Mouse (Mus musculus): ENCODE data around the gene Cabs1. TPM values are rescaled to one million over a fixed set of nuclear protein-coding genes. Genes with fewer than 3 reads are reported as not detected.

Cabs1 gene
- polyA plus RNA-seq (2014; fragmentation: Illumina TruSeq; extraction: RNeasy Lipid Tissue Mini Kit (QIAGEN cat#74804); ENCODE audit: low read depth, low replicate concordance) = 20.5 TPM

GRCm38 (mm10) chr5:87979139-87979538 is at the start of gene Cabs1:
Cabs1 (plus strand) TSS chr5:87979439.

GRCm38 (mm10) chr5:87969201-87969600 is 10.0 kb upstream of the Cabs1 start, which contains the start of the genes 2310003L06Rik and Gm28434:
2310003L06Rik (plus strand) TSS chr5:87969459.
Gm28434 (plus strand) TSS chr5:87969517.

GRCm38 (mm10) chr5:88002249-88002648 is 23.0 kb downstream of the Cabs1 start, which contains the start of gene Smr3a:
Smr3a (plus strand) TSS chr5:88002549.

Other genes with a start within 250 kb of the Cabs1 start
- not detected for gene Csn1s2a, start 204.9 kb upstream of the Cabs1 start, polyA plus RNA-seq (2014; fragmentation: Illumina TruSeq; extraction: RNeasy Lipid Tissue Mini Kit (QIAGEN cat#74804); ENCODE audit: low read depth, low replicate concordance)
- not detected for gene Csn1s2b, start 171.4 kb upstream of the Cabs1 start, polyA plus RNA-seq (2014; fragmentation: Illumina TruSeq; extraction: RNeasy Lipid Tissue Mini Kit (QIAGEN cat#74804); ENCODE audit: low read depth, low replicate concordance)
- gene Prr27, start 153.8 kb upstream of the Cabs1 start, polyA plus RNA-seq (2014; fragmentation: Illumina TruSeq; extraction: RNeasy Lipid Tissue Mini Kit (QIAGEN cat#74804); ENCODE audit: low read depth, low replicate concordance) = 6.7 TPM
- 37.3 TPM for gene Odam, start 94.4 kb upstream of the Cabs1 start, polyA plus RNA-seq (2014; fragmentation: Illumina TruSeq; extraction: RNeasy Lipid Tissue Mini Kit (QIAGEN cat#74804); ENCODE audit: low read depth, low replicate concordance)
- not detected for gene Csn3, start 53.9 kb upstream of the Cabs1 start, polyA plus RNA-seq (2014; fragmentation: Illumina TruSeq; extraction: RNeasy Lipid Tissue Mini Kit (QIAGEN cat#74804); ENCODE audit: low read depth, low replicate concordance)
- not detected for gene 2310003L06Rik, start 10.0 kb upstream of the Cabs1 start, polyA plus RNA-seq (2014; fragmentation: Illumina TruSeq; extraction: RNeasy Lipid Tissue Mini Kit (QIAGEN cat#74804); ENCODE audit: low read depth, low replicate concordance)
- not detected for gene Gm28434, start 9.9 kb upstream of the Cabs1 start, polyA plus RNA-seq (2014; fragmentation: Illumina TruSeq; extraction: RNeasy Lipid Tissue Mini Kit (QIAGEN cat#74804); ENCODE audit: low read depth, low replicate concordance)
- not detected for gene Smr3a, start 23.1 kb downstream of the Cabs1 start, polyA plus RNA-seq (2014; fragmentation: Illumina TruSeq; extraction: RNeasy Lipid Tissue Mini Kit (QIAGEN cat#74804); ENCODE audit: low read depth, low replicate concordance)
- not detected for gene Smr2, start 107.1 kb downstream of the Cabs1 start, polyA plus RNA-seq (2014; fragmentation: Illumina TruSeq; extraction: RNeasy Lipid Tissue Mini Kit (QIAGEN cat#74804); ENCODE audit: low read depth, low replicate concordance)
- not detected for gene Gm11116, start 132.1 kb downstream of the Cabs1 start, polyA plus RNA-seq (2014; fragmentation: Illumina TruSeq; extraction: RNeasy Lipid Tissue Mini Kit (QIAGEN cat#74804); ENCODE audit: low read depth, low replicate concordance)
- gene Gm11115, start 174.7 kb downstream of the Cabs1 start, polyA plus RNA-seq (2014; fragmentation: Illumina TruSeq; extraction: RNeasy Lipid Tissue Mini Kit (QIAGEN cat#74804); ENCODE audit: low read depth, low replicate concordance) = not detected